Mouse (Mus musculus): ENCODE measurements around the gene Gm20388. TPM values are rescaled to one million over a fixed set of nuclear protein-coding genes. Genes with fewer than 3 reads are reported as not detected.

Gene Gm20388
- polyA plus RNA-seq, 1 experiment from 2014 or later, result 5.5 TPM

DNA sequence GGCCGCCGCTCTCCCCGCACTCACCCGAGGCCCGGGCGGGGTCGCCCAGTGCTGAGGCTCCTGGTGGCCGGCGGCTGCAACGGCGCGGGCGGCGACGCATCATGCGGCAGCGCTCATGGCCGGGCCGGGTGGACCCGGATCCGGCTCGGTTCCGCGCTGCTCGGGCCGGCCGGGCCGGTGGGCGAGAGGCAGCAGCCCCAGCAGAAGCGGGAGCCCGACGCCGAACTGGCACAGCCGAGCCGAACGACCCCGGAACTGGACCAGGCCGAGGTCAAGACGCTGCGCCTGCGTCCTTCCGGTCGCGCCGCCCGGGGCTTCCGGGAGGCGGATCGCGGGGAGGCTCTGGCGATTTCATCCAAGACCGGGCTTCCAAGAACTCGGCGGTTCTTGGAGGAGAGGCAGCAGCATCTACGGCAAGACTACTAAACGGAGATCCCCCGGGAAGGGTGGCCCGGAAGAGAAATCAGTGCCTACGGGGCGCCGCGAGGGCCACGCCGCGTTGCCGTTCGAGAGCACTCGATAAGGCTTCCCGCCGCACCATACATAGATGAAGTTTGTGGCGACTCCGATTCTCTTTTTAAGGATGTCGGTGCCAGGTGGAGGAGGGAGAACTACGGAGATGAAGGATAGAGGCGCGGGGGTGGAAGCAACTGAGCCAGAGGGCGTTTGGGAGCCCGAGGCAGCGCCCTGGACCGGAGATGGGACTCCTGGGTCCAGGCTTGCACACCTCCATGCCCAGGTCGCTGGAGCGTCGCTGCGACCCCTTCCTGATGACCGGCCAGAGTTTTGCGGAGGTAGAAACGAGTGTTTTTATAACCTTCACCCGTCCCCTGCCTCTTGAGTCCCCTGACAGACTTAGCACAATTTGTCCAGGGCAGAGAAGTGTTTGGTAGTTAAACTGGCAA lies 190.7 kb downstream of the Gm20388 start, which contains the start of gene Zdhhc7:
Gene Zdhhc7, minus strand, starts transcription at position 415 of the 905 bp plus-strand sequence.
- no peaks in the 10 kb centered on the region for H3K36me3 ChIP-seq
- H3K27ac ChIP-seq, result peak within 1 kb of the TSS; percentile 89
- peak within 1 kb of the TSS; percentile 92 for H3K4me2 ChIP-seq
- H3K9me3 ChIP-seq, result no peaks in the 10 kb centered on the region
- WGBS, result 2% methylated on average over 85 of the region's 88 CpGs
- H3K27me3 ChIP-seq, result no peaks in the 10 kb centered on the region
- peak within 1 kb of the TSS; percentile 92 for H3K4me3 ChIP-seq
- H3K9ac ChIP-seq, result peak within 1 kb of the TSS; percentile 87
- H3K4me1 ChIP-seq, result peaks cover 24% of the 10 kb centered on the region
- ATAC-seq (ENCODE audit: borderline replicate concordance, extremely low read depth, low FRiP score, low TSS enrichment), result peak; percentile 74

GRCm38 (mm10) chr8:120103916-120104315 lies 193.3 kb downstream of the Gm20388 start:
- H3K27ac ChIP-seq, result peak overlapping the region; percentile 78
- no peaks in the 10 kb centered on the region for H3K27me3 ChIP-seq
- H3K9ac ChIP-seq, result no peak overlapping the region
- 78% methylated on average over 9 of the region's 9 CpGs for WGBS
- peaks cover 24% of the 10 kb centered on the region for H3K4me1 ChIP-seq
- H3K9me3 ChIP-seq, result no peaks in the 10 kb centered on the region
- ATAC-seq (ENCODE audit: borderline replicate concordance, extremely low read depth, low FRiP score, low TSS enrichment), result no peak
- peak overlapping the region; percentile 10; the same call in 1 of the 2 replicates for H3K4me2 ChIP-seq
- H3K4me3 ChIP-seq, result no peak overlapping the region
- H3K36me3 ChIP-seq, result no peaks in the 10 kb centered on the region

- Histone ChIP-seq H3K4me3 (no peak overlapping the region), H3K36me3 (no peaks in the 10 kb centered on the region), H3K9me3 (no peaks in the 10 kb centered on the region), H3K27me3 (no peaks in the 10 kb centered on the region), H3K9ac (no peak overlapping the region), H3K27ac (peak overlapping the region; percentile 78), H3K4me1 (peaks cover 19% of the 10 kb centered on the region), H3K4me2 (no peak overlapping the region)
- ATAC-seq (ENCODE audit: borderline replicate concordance, extremely low read depth, low FRiP score, low TSS enrichment), result no peak; the same call in 1 of the 2 replicates
- 56% methylated on average over 9 of the region's 9 CpGs for WGBS
Measured at GRCm38 (mm10) chr8:120104721-120105272, 194.2 kb downstream of the Gm20388 start.

DNA sequence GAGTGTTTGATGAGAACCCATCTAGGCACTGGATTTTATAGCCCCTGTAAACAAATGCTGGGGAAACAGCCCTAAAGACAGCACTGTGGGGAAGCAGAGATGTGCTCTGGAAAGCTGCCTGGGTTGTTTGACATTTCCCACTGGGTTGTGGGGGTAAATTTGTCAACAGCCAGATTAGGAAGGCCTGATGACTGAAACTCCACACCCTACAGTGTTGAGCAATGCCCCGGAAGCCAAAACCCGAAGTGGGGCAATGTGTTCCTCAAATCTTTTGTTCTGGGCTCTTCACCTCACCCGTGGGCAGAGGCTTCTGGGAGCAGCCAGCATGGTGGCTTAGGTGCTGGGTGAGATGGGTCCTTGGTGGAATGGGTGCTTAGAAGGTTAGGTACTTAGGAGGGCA lies 198.5 kb downstream of the Gm20388 start:
- Histone ChIP-seq H3K4me3 (no peak overlapping the region), H3K27ac (no peak overlapping the region), H3K27me3 (peaks cover 1% of the 10 kb centered on the region), H3K9me3 (no peaks in the 10 kb centered on the region), H3K36me3 (no peaks in the 10 kb centered on the region), H3K9ac (no peak overlapping the region), H3K4me2 (no peak overlapping the region), H3K4me1 (peaks cover 13% of the 10 kb centered on the region)
- no peak for ATAC-seq (ENCODE audit: borderline replicate concordance, extremely low read depth, low FRiP score, low TSS enrichment)
- WGBS, result 28% methylated on average over 3 of the region's 3 CpGs

DNA sequence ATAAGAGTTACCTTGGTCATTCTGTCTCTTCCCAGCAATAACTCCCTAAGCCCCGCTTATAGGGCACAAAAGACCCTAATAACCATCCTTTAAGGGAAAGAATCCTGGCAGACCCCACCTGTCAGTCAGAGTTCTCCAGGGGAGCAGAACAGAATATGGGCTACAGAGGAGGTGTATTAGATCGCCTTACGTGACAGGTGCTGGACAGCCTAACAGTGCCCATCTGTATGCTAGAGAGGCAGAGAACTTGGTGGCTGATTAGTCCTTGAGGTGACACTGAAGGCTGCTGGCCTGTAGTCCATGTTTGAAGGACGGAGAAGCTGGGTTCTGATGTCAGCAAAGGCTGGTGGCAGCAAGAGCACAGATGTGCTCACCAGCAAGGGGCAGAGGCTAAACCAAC lies 200.3 kb downstream of the Gm20388 start:
- Histone ChIP-seq H3K4me2 (no peak overlapping the region), H3K36me3 (no peaks in the 10 kb centered on the region), H3K4me1 (peaks cover 19% of the 10 kb centered on the region), H3K9ac (no peak overlapping the region), H3K27ac (no peak overlapping the region), H3K27me3 (peaks cover 19% of the 10 kb centered on the region), H3K9me3 (no peaks in the 10 kb centered on the region), H3K4me3 (no peak overlapping the region)
- 79% methylated on average over 4 of the region's 4 CpGs for WGBS
- ATAC-seq (ENCODE audit: borderline replicate concordance, extremely low read depth, low FRiP score, low TSS enrichment), result no peak

DNA sequence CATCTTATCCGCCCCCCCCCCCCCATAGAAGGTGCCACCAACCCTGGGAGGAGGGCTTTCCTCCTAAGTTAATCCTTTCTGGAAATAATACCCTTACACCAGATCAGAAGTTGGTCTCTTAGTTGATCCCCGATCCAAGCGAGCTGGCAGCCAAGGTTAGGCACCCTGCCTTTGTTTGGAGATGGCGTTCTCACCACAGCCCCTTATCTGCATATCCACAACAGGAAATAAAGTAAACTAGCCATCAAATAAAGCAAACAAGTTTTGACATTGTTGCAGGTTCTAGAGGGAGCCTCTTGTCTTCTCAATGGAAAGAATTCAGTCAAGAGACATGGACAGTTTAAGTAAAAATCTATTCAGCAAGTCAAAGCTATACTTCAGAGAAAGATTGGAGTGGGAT lies 200.7 kb downstream of the Gm20388 start:
- WGBS, result 46% methylated on average over 4 of the region's 4 CpGs
- Histone ChIP-seq H3K27me3 (peaks cover 23% of the 10 kb centered on the region), H3K9ac (no peak overlapping the region), H3K27ac (no peak overlapping the region), H3K4me1 (peaks cover 19% of the 10 kb centered on the region), H3K4me3 (no peak overlapping the region), H3K36me3 (no peaks in the 10 kb centered on the region), H3K9me3 (no peaks in the 10 kb centered on the region), H3K4me2 (no peak overlapping the region)
- ATAC-seq (ENCODE audit: borderline replicate concordance, extremely low read depth, low FRiP score, low TSS enrichment), result no peak

DNA sequence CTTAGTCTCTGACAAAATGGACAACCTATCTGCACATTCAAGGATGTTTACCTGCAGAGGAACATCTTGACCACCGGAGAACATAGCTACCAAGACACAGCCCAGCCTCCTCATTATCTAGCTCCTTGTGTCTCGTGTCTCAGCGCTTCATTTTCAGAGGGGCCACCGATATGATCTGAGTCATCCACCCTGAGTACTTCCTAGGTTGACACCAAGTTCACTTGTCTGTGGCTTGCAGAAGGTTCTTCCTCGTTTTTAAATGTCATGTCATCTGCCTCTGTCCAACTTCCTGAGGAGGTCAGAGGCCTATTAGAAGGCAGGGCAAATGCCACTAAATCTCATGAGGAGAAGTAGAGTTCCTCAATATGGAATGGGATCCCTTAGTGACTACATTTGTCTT lies 201.9 kb downstream of the Gm20388 start:
- peaks cover 35% of the 10 kb centered on the region for H3K27me3 ChIP-seq
- no peak overlapping the region for H3K4me3 ChIP-seq
- peak overlapping the region; percentile 95; the same call in 1 of the 2 replicates for H3K27ac ChIP-seq
- no peaks in the 10 kb centered on the region for H3K9me3 ChIP-seq
- H3K9ac ChIP-seq, result no peak overlapping the region
- ATAC-seq (ENCODE audit: borderline replicate concordance, extremely low read depth, low FRiP score, low TSS enrichment), result no peak
- WGBS, result 75% methylated on average over 5 of the region's 5 CpGs
- no peaks in the 10 kb centered on the region for H3K36me3 ChIP-seq
- H3K4me1 ChIP-seq, result peaks cover 19% of the 10 kb centered on the region
- H3K4me2 ChIP-seq, result peak overlapping the region; percentile 97

GRCm38 (mm10) chr8:120113306-120113705 lies 202.7 kb downstream of the Gm20388 start:
- H3K27ac ChIP-seq, result peak overlapping the region; percentile 95
- WGBS, result under 1% methylated on average over 10 of the region's 10 CpGs
- peaks cover 42% of the 10 kb centered on the region for H3K27me3 ChIP-seq
- peak overlapping the region; percentile 66 for H3K9ac ChIP-seq
- peak; percentile 39 for ATAC-seq (ENCODE audit: borderline replicate concordance, extremely low read depth, low FRiP score, low TSS enrichment)
- H3K4me2 ChIP-seq, result peak overlapping the region; percentile 97
- no peaks in the 10 kb centered on the region for H3K36me3 ChIP-seq
- H3K9me3 ChIP-seq, result no peaks in the 10 kb centered on the region
- peak overlapping the region; percentile 67 for H3K4me3 ChIP-seq
- peaks cover 19% of the 10 kb centered on the region for H3K4me1 ChIP-seq

DNA sequence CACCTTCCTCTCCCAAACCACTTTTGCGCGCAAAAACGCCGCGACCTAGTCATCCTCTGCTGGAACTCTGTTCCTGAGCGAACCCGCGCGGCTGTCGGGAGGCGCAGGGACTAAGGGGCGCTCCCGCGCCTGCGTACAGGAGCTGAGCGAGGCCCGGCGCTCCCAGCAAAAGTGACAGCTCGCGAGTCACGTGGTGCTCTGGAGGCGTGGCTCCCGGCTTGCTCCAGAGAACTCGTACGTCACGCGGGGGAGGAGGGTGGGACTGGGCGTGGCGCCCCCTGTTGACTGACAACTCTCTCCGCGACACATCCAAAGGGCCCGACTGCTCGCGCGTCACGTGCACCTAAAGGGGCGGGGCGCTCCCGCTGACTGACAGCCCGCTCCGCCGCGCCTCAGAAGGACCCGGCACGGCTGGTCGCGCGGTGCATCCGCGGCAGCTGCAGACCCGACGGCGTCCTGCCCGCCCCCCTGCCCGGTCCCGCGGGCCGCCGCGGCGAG lies 203.2 kb downstream of the Gm20388 start, which contains the start of gene 6430548M08Rik:
Gene 6430548M08Rik, plus strand, starts transcription at position 395 of the 498 bp plus-strand sequence.
- H3K36me3 ChIP-seq, result no peaks in the 10 kb centered on the region
- H3K4me2 ChIP-seq, result peak within 1 kb of the TSS; percentile 97
- peaks cover 43% of the 10 kb centered on the region for H3K27me3 ChIP-seq
- H3K4me1 ChIP-seq, result peaks cover 19% of the 10 kb centered on the region
- peak within 1 kb of the TSS; percentile 66 for H3K9ac ChIP-seq
- peak within 1 kb of the TSS; percentile 67 for H3K4me3 ChIP-seq
- WGBS, result under 1% methylated on average over 61 of the region's 61 CpGs
- peak; percentile 94 for ATAC-seq (ENCODE audit: borderline replicate concordance, extremely low read depth, low FRiP score, low TSS enrichment)
- H3K27ac ChIP-seq, result peak within 1 kb of the TSS; percentile 95
- no peaks in the 10 kb centered on the region for H3K9me3 ChIP-seq

DNA sequence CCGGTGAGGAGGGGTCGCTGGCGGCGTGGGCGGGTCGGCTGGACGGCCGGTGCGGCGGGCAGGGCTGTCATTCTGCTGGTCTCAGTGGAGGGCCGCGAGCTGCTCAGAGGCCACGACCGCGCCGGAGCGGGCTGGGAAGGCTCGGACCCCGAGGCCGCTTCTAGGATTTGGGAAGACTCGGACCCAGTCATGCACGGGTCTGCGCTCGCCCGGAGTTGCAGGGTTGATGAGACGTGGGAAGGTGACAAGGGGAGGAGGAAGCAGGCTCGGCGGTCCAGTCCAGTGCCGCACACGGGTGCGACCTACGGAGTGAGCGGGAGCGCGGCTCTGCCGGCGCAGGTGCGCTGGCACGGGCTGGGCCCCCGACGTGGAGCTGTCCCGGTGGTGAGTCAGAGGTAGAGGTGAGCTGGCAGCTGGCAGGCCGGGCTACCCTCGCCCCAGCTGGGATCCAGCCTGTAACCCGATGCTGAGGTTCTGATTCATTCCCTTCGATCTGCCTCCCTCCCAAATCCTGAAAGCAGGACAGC lies 203.7 kb downstream of the Gm20388 start:
- ATAC-seq (ENCODE audit: borderline replicate concordance, extremely low read depth, low FRiP score, low TSS enrichment), result peak; percentile 32
- Histone ChIP-seq H3K9me3 (no peaks in the 10 kb centered on the region), H3K27ac (no peak overlapping the region)

DNA sequence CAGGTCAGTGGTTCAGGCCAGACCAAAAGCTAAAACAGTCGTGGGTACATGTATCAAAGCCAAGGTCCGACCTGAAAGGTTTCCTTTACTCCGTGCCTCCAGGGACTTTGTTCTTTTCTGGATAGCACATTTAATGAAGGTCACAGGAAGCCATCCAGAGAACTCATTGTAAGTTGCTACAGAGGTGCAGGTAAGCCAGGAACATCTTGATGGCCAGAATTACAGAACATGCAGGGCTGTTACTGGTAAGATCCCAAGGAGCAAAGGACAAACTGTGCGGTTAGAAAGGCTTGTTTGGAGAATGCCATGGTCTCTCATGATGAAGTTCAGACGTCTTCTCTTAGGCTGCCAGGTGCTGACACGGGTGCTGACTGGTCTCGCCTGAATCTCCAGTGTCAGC lies 206.0 kb downstream of the Gm20388 start:
- Histone ChIP-seq H3K4me3 (no peak overlapping the region), H3K4me1 (peaks cover 19% of the 10 kb centered on the region), H3K4me2 (no peak overlapping the region), H3K27me3 (peaks cover 43% of the 10 kb centered on the region), H3K9ac (no peak overlapping the region), H3K9me3 (no peaks in the 10 kb centered on the region), H3K27ac (no peak overlapping the region), H3K36me3 (no peaks in the 10 kb centered on the region)
- 58% methylated on average over 7 of the region's 7 CpGs for WGBS
- no peak for ATAC-seq (ENCODE audit: borderline replicate concordance, extremely low read depth, low FRiP score, low TSS enrichment)

More for the DNA sequence above, 203.7 kb downstream of the Gm20388 start:
- WGBS, result under 1% methylated on average over 46 of the region's 46 CpGs
- peak overlapping the region; percentile 63 for H3K9ac ChIP-seq
- peaks cover 43% of the 10 kb centered on the region for H3K27me3 ChIP-seq
- H3K36me3 ChIP-seq, result no peaks in the 10 kb centered on the region
- peak overlapping the region; percentile 97 for H3K4me2 ChIP-seq
- H3K4me3 ChIP-seq, result peak overlapping the region; percentile 67
- peaks cover 19% of the 10 kb centered on the region for H3K4me1 ChIP-seq

Measured in lung, embryonic 15.5 days (tissue).